Mouse (Mus musculus) left cerebral cortex, postnatal 36 days (tissue): Measurements from ENCODE around the gene Gabarapl2. TPM values are rescaled to one million over a fixed set of nuclear protein-coding genes. Genes with fewer than 3 reads are reported as not detected.
A peak's percentile ranks its signal among the peaks of the same experiment; 100 is the strongest.

ENCODE experiments used
- DNase-seq, 2 experiments: peaks; one replicate each; pipeline ENCODE4 v3.0.0; 2021 to 2022; ENCODE audit warnings: low spot score in 2 of 2, mixed read lengths in 1 of 2
- intact Hi-C: fragments of 180-260 bp; cut with DNase I; formaldehyde crosslinking; loops from one replicate; pipeline ENCODE4 v1.15.1; 2025
- total RNA-seq, 2 experiments: library from RNA; stranded (reverse); gene quantifications; 2 replicates each; pipeline ENCODE4 v1.2.3; 2021

Gabarapl2 gene
- 100 to 1,000 TPM; 201 to 216 TPM for total RNA-seq

- intact Hi-C loops, result loop anchor here (2.0 kb wide), 1 partner anchor 50 kb away; no protein-coding TSS in a partner anchor
- DNase-seq, result peak; percentile 95
Measured at GRCm38 (mm10) chr8:111940171-111941100, at the start of gene Gabarapl2. Gene Gabarapl2, plus strand, starts transcription at chr8:111940703.

- no peak for DNase-seq
- intact Hi-C loops, result no loop called here
Measured at GRCm38 (mm10) chr8:111890911-111891303, 49.6 kb upstream of the Gabarapl2 start.

- intact Hi-C loops, result no loop called here
Measured at GRCm38 (mm10) chr8:111891983-111892382, 48.5 kb upstream of the Gabarapl2 start.

DNA sequence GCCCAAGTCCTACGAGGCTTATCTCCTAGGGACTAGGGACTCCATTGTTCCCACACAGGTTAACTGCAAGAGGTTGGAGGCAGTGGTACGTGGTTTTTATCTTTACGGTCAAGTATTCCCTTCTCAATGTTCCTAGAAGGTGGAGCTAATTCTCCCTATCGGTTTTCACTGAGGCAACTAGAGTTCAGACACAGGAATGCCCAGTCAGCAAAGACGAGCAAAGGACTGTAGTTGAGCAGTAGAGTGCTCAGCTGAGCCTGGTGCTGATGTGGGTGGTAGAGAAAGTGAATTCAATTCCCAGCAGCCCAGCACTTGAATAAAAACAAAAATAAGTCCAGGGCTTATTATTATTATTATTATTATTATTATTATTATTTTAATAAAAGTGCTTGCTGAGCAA lies 47.9 kb upstream of the Gabarapl2 start:
- no peak for DNase-seq
- intact Hi-C loops, result no loop called here

More at GRCm38 (mm10) chr8:111891983-111892382, 48.5 kb upstream of the Gabarapl2 start:
- DNase-seq, result no peak

DNA sequence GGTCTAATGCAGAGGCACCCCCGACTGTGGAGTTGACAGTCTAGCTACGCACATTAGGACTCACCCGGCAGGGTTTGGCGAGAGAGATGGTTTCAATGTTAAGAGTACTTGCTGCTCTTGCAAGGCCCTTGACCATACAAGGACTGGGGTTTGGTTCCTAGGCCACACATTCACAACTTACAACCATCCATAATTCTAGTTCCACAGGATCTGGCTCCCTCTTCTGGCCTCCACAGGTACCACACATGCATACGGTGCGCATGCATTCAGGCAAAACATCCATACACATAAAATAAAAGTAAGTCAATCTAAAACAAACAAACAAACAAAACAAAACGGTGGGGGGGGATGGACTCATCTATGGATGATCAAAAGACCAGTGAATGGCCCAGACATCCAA lies 45.5 kb upstream of the Gabarapl2 start:
- DNase-seq, result no peak
- intact Hi-C loops, result no loop called here

DNA sequence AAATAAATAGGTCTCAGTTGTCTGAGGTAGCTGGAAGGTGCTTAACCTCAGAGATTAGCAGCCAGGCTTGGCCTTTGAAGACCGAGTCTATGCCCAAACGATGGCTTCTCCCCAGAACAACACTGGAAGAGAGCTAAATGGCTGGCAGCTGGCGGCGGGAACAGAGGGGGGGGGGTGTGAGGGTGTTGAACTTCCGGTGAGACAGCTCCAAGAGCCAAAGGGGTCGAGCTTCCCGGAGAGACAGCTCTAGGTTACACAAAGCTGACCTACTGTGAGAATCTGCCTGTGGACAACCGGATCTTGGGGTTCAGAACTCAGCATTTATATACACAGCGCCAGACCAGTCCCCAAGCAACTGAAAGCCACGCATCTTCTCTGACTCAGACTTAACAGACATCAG lies 41.9 kb upstream of the Gabarapl2 start:
- intact Hi-C loops, result no loop called here
- DNase-seq, result no peak

GRCm38 (mm10) chr8:111902080-111902479 lies 38.4 kb upstream of the Gabarapl2 start:
- DNase-seq, result no peak
- intact Hi-C loops, result loop anchor here (10.0 kb wide), 1 partner anchor 1563 kb away; no protein-coding TSS in a partner anchor

- intact Hi-C loops, result loop anchor here (10.0 kb wide), 1 partner anchor 1559 kb away; no protein-coding TSS in a partner anchor
- no peak for DNase-seq
Measured at GRCm38 (mm10) chr8:111905500-111906121, 34.9 kb upstream of the Gabarapl2 start.

- DNase-seq, result no peak
Measured at GRCm38 (mm10) chr8:111909621-111910450, 30.7 kb upstream of the Gabarapl2 start, which contains the start of gene Chst5. Gene Chst5, minus strand, starts transcription at chr8:111910447.

GRCm38 (mm10) chr8:111911572-111911971 lies 28.9 kb upstream of the Gabarapl2 start:
- DNase-seq, result peak; percentile 17 to 32
- intact Hi-C loops, result no loop called here

More at GRCm38 (mm10) chr8:111909621-111910450, 30.7 kb upstream of the Gabarapl2 start, which contains the start of gene Chst5:
- intact Hi-C loops, result loop anchor here (10.0 kb wide), 1 partner anchor 1555 kb away; no protein-coding TSS in a partner anchor

DNA sequence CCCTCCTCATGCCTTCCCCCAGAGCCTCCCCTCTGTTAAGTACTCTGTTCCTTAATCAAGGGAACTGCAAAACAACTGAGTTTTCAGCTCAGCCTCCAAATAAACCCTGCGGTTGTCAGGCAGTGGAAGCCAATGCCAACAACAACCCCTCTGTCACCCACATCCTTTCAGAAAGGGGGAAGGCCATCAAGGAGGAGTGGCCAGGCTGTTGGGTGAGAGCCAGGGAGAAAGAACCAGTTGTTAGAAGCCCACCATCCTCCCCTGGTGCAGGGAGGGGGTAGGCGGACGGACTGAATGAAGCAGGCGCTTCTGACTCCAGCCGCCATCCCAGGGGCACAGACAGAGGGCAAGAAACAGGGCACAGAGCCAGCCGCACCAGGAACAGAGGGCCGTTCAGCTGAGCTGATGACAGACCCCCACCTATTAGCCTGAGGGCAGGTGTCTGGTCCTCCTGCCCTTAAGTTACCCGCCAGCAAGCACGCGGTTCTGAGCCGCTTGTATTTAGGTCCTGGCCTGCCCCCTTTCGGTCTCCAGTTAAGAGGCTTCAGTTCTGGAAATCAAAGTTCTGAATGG lies 27.6 kb upstream of the Gabarapl2 start:
- DNase-seq, result peak in 1 of 2 experiments; percentile 16
- intact Hi-C loops, result no loop called here

DNA sequence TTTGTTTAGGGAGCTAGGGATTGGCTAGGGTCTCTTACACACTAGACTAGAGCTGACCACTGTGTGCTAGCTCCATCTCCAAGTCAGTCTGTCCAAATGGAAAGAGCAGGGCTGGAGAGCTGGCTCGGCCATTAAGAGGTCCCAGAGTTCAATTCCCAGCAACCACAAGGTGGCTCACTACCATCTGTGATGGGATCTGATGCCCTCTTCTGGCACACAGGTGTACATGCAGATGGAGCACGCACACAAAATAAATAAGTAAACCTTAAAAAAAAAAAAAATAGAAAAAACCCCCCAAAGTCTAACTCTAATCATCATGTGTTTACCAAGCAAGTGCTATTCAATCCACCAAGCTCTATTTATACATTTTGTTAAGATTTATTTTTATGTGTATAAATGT lies 20.8 kb upstream of the Gabarapl2 start:
- DNase-seq, result no peak
- intact Hi-C loops, result no loop called here

- intact Hi-C loops, result no loop called here
- DNase-seq, result no peak
Measured at GRCm38 (mm10) chr8:111920971-111921370, 19.5 kb upstream of the Gabarapl2 start.

GRCm38 (mm10) chr8:111923383-111923804 lies 17.1 kb upstream of the Gabarapl2 start:
- DNase-seq, result peak; percentile 25 to 31
- intact Hi-C loops, result no loop called here

DNA sequence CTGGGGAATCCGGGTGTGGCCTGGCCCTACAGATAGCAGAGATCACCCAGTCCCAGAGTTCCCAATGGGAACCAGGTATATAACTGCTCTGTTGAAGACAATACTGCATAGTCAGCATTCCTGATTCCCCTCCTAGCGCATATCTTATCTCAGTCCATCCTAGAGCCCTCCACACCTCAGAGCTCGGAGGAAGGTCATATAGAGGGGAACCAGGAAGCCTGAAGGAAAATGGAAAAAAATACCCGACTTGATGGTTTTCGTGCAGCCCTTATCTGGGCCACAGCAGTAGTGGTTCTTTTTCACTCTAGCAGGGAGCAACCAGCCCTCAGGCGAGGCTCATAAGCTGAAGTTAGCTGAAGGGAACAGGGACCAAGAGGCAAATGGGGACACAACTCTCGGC lies 15.5 kb upstream of the Gabarapl2 start:
- DNase-seq, result no peak
- intact Hi-C loops, result no loop called here

GRCm38 (mm10) chr8:111929648-111930344 lies 10.7 kb upstream of the Gabarapl2 start:
- intact Hi-C loops, result loop anchor here (5.0 kb wide), 2 partner anchors 52 to 77 kb away; partner anchors contain the start of genes Cfdp1 and Tmem170

DNA sequence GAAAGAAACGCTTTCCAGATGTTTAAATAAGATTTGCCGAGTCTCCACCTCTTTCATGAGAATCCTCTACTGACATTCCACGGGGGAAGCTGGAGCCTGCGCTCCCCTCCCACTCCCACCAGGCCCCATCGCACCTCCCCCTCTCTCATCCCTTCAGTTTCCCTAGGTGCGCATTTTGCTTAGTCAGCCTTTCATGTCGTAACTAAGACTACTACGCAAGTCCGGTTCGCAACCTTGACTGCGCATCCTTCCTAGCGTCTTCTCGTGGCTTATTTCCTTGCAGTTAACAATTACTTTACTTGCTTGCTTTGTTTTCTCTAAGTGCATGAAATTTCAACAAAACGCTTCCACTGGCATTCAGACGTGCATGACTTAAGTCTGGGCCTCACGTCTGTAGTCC lies 8.8 kb upstream of the Gabarapl2 start:
- no peak for DNase-seq
- intact Hi-C loops, result loop anchor here (5.0 kb wide), 2 partner anchors 54 to 79 kb away; partner anchors contain the start of genes Cfdp1 and Tmem170

More at GRCm38 (mm10) chr8:111929648-111930344, 10.7 kb upstream of the Gabarapl2 start:
- DNase-seq, result no peak
